Mouse (Mus musculus) spleen, adult 2 months (tissue): ENCODE measurements around the gene Lipc.

Experiments
- CTCF ChIP-seq: fragments of 200-500 bp; IDR thresholded peaks from 2 replicates; pipeline ENCODE4 v1.5.1; 2011; ENCODE audit warnings: mild to moderate bottlenecking, inconsistent platforms; ENCODE audit not compliant: insufficient read depth, insufficient read length, insufficient replicate concordance; ENCODE audit errors: extremely low read depth
- POLR2A ChIP-seq: fragments of 200-500 bp; IDR thresholded peaks from 2 replicates; pipeline ENCODE4 v1.6.1; 2011; ENCODE audit warnings: low read depth, low read length, inconsistent platforms

DNA sequence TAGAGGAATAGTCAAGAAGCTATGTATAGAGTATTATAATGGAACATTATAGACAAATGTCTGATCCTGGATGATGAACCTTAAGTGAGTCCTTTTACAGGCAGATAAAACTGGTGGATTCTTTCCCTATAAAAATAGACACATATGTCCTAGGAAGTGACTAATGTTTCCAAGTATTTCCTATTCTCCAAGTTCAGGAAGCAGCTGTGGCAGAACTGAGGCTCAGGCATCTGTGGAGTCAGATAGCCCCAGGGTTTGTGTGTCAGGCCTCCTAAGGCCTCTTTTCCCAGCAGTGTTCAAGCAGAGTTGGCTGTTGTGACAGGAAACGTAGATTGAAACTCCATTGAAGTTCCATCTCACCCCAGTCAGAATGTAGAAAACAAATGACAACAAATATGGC lies 25.4 kb upstream of the Lipc start:
- TF ChIP-seq CTCF: no peak
- no peak for TF ChIP-seq POLR2A
